Mouse (Mus musculus) spleen, adult 18-20 months (tissue): ENCODE results near the gene Ube2a.

Source experiments
- DNase-seq, 2 experiments: peaks; one replicate each; pipeline ENCODE4 v3.0.0; 2022; ENCODE audit warnings: mixed read lengths in 2 of 2

Gene Ube2a

GRCm38 (mm10) chrX:36873765-36874164, at the start of gene Ube2a, which contains the start of gene C330007P06Rik:
Gene Ube2a (plus strand): TSS chrX:36873900.
Gene C330007P06Rik (minus strand): TSS chrX:36874111.
- DNase-seq: no peak

- DNase-seq: no peak
These were observed 49.6 kb upstream of the Ube2a start for GRCm38 (mm10) chrX:36823932-36824711.

GRCm38 (mm10) chrX:36825032-36825431, 48.7 kb upstream of the Ube2a start:
- DNase-seq: no peak

- no peak for DNase-seq
These were observed 46.8 kb upstream of the Ube2a start for GRCm38 (mm10) chrX:36826873-36827272.

- no peak for DNase-seq
These were observed 43.4 kb upstream of the Ube2a start for GRCm38 (mm10) chrX:36830271-36830670.

- DNase-seq: no peak
These were observed 42.1 kb upstream of the Ube2a start for GRCm38 (mm10) chrX:36831632-36832031.

- DNase-seq: peak; percentile 29 to 70
These were observed 40.2 kb upstream of the Ube2a start for GRCm38 (mm10) chrX:36833397-36834084.

- no peak for DNase-seq
These were observed 36.5 kb upstream of the Ube2a start for GRCm38 (mm10) chrX:36837069-36837676.

- no peak for DNase-seq
These were observed 34.3 kb upstream of the Ube2a start for GRCm38 (mm10) chrX:36839391-36839790.

- DNase-seq: no peak
These were observed 32.0 kb upstream of the Ube2a start for GRCm38 (mm10) chrX:36841698-36842097.

GRCm38 (mm10) chrX:36843346-36843990, 30.2 kb upstream of the Ube2a start:
- DNase-seq: no peak

- no peak for DNase-seq
These were observed 26.5 kb upstream of the Ube2a start for GRCm38 (mm10) chrX:36847152-36847551.

GRCm38 (mm10) chrX:36852631-36853030, 21.1 kb upstream of the Ube2a start:
- no peak for DNase-seq

GRCm38 (mm10) chrX:36863766-36864608, 9.7 kb upstream of the Ube2a start:
- DNase-seq: peak; percentile 63 to 67

GRCm38 (mm10) chrX:36864609-36865328, 8.9 kb upstream of the Ube2a start:
- DNase-seq: no peak

GRCm38 (mm10) chrX:36870372-36870771, 3.3 kb upstream of the Ube2a start:
- no peak for DNase-seq

GRCm38 (mm10) chrX:36874178-36874696, 537 bp downstream of the Ube2a start:
- peak; percentile 82 to 87 for DNase-seq

GRCm38 (mm10) chrX:36874704-36875128, 1.0 kb downstream of the Ube2a start:
- DNase-seq: no peak

GRCm38 (mm10) chrX:36884719-36885118, 11.0 kb downstream of the Ube2a start:
- DNase-seq: no peak

- peak in 1 of 2 experiments; percentile 12 for DNase-seq
These were observed 25.2 kb downstream of the Ube2a start for GRCm38 (mm10) chrX:36898931-36899330.

GRCm38 (mm10) chrX:36901655-36902054, 28.0 kb downstream of the Ube2a start:
- no peak for DNase-seq
